Mouse (Mus musculus) midbrain, embryonic 12.5 days (tissue): ENCODE measurements around the gene 2610021A01Rik. TPM values are rescaled to one million over a fixed set of nuclear protein-coding genes. Genes with fewer than 3 reads are reported as not detected.
"Not testable (repeated sequence)": the region's sequence is repeated elsewhere in the genome, so short reads cannot be mapped to it uniquely, and the experiment has no call there.

Experiments
- ATAC-seq: fragments of 200-750 bp; cut with Nextera tagmentation; 2 replicates; pipeline ENCODE4 v1.8.0; 2017; ENCODE audit warnings: low read depth, moderate TSS enrichment, moderate library complexity; ENCODE audit not compliant: low FRiP score
- H3K27ac ChIP-seq: fragments of 300-500 bp; sonication (generic); replicated peaks from 2 replicates; pipeline ENCODE4 v1.5.1; 2016; ENCODE audit warnings: mild to moderate bottlenecking
- H3K27me3 ChIP-seq: fragments of 300-500 bp; sonication (generic); 2 replicates; pipeline ENCODE4 v1.6.1; 2016; ENCODE audit warnings: mild to moderate bottlenecking
- H3K36me3 ChIP-seq: fragments of 300-500 bp; sonication (generic); 2 replicates; pipeline ENCODE4 v1.6.1; 2016
- H3K4me1 ChIP-seq: fragments of 300-500 bp; sonication (generic); 2 replicates; pipeline ENCODE4 v1.6.1; 2016
- H3K4me2 ChIP-seq: fragments of 300-500 bp; sonication (generic); replicated peaks from 2 replicates; pipeline ENCODE4 v1.6.1; 2016; ENCODE audit warnings: mild to moderate bottlenecking, moderate library complexity
- H3K4me3 ChIP-seq: fragments of 300-500 bp; sonication (generic); 2 replicates; pipeline ENCODE4 v1.5.1; 2016; ENCODE audit warnings: mild to moderate bottlenecking
- H3K9ac ChIP-seq: fragments of 300-500 bp; sonication (generic); replicated peaks from 2 replicates; pipeline ENCODE4 v1.6.1; 2016; ENCODE audit warnings: mild to moderate bottlenecking, moderate library complexity
- H3K9me3 ChIP-seq: fragments of 300-500 bp; sonication (generic); 2 replicates; pipeline ENCODE4 v1.6.1; 2016; ENCODE audit warnings: mild to moderate bottlenecking
- WGBS: fragments of 180-500 bp; shearing (Covaris S2); methylation state at CpG from one replicate; pipeline ENCODE4 v1.1.7; 2016; 5-methylcytosine and 5-hydroxymethylcytosine counted together
- polyA plus RNA-seq: library from polyadenylated mRNA; unstranded; fragments of >200 nt; fragmentation: Nextera tagmentation; extraction: Ambion mirVana; gene quantifications from 2 replicates; pipeline ENCODE4 v1.2.1, GENCODE M21; 2016

The 2610021A01Rik gene
- polyA plus RNA-seq: 16.8 and 20.6 TPM in 2 replicates

GRCm38 (mm10) chr7:41599034-41599813 is at the start of gene 2610021A01Rik:
2610021A01Rik (plus strand) TSS chr7:41599230.
- H3K4me2 ChIP-seq: peak within 1 kb of the TSS; percentile 69
- H3K4me1 ChIP-seq: peaks cover 5% of the 10 kb centered on the region; the same call in 1 of the 2 replicates
- H3K9me3 ChIP-seq: no peaks in the 10 kb centered on the region
- H3K27me3 ChIP-seq: no peaks in the 10 kb centered on the region
- H3K9ac ChIP-seq: peak within 1 kb of the TSS; percentile 66
- H3K36me3 ChIP-seq: no peaks in the 10 kb centered on the region
- peak within 1 kb of the TSS; percentile 62 for H3K4me3 ChIP-seq
- ATAC-seq: peak; percentile 98
- under 1% methylated on average over 41 of the region's 41 CpGs for WGBS
- H3K27ac ChIP-seq: no peak within 1 kb of the TSS

- Histone ChIP-seq H3K4me1 (no peaks in the 10 kb centered on the region), H3K27me3 (no peaks in the 10 kb centered on the region), H3K9me3 (peaks cover 26% of the 10 kb centered on the region), H3K36me3 (no peaks in the 10 kb centered on the region), H3K4me3 (no peak overlapping the region), H3K4me2 (no peak overlapping the region), H3K27ac (no peak overlapping the region), H3K9ac (no peak overlapping the region)
- no peak for ATAC-seq
- WGBS: 78% methylated on average over 8 of the region's 8 CpGs
Observed at GRCm38 (mm10) chr7:41560681-41561080, 38.3 kb upstream of the 2610021A01Rik start.

- H3K4me3 ChIP-seq, H3K27me3 ChIP-seq, H3K4me1 ChIP-seq, H3K9ac ChIP-seq, H3K4me2 ChIP-seq, H3K27ac ChIP-seq, ATAC-seq, H3K36me3 ChIP-seq: not testable (repeated sequence)
- 90% methylated on average over 6 of the region's 6 CpGs for WGBS
- peaks cover 21% of the 10 kb centered on the region for H3K9me3 ChIP-seq
Observed at GRCm38 (mm10) chr7:41573562-41573961, 25.5 kb upstream of the 2610021A01Rik start, which contains the start of gene Gm6871. Gm6871 (minus strand) TSS chr7:41573662.

- no peak overlapping the region for H3K27ac ChIP-seq
- no peak for ATAC-seq
- H3K9me3 ChIP-seq: peaks cover 11% of the 10 kb centered on the region
- no peak overlapping the region for H3K4me2 ChIP-seq
- no peaks in the 10 kb centered on the region for H3K36me3 ChIP-seq
- no peaks in the 10 kb centered on the region for H3K4me1 ChIP-seq
- 96% methylated on average over 2 of the region's 2 CpGs for WGBS
- H3K9ac ChIP-seq: no peak overlapping the region
- no peaks in the 10 kb centered on the region for H3K27me3 ChIP-seq
- no peak overlapping the region for H3K4me3 ChIP-seq
Observed at GRCm38 (mm10) chr7:41577956-41578355, 21.1 kb upstream of the 2610021A01Rik start.

GRCm38 (mm10) chr7:41582028-41582427 is 17.0 kb upstream of the 2610021A01Rik start:
- H3K36me3 ChIP-seq: no peaks in the 10 kb centered on the region
- no peak overlapping the region for H3K4me3 ChIP-seq
- H3K4me2 ChIP-seq: no peak overlapping the region
- H3K4me1 ChIP-seq: no peaks in the 10 kb centered on the region
- no peaks in the 10 kb centered on the region for H3K27me3 ChIP-seq
- peaks cover 23% of the 10 kb centered on the region for H3K9me3 ChIP-seq
- no peak overlapping the region for H3K27ac ChIP-seq
- H3K9ac ChIP-seq: no peak overlapping the region
- ATAC-seq: no peak

- not testable (repeated sequence) for H3K4me3 ChIP-seq, H3K27me3 ChIP-seq, H3K4me2 ChIP-seq, ATAC-seq, H3K4me1 ChIP-seq, H3K9ac ChIP-seq, H3K36me3 ChIP-seq, H3K27ac ChIP-seq
- H3K9me3 ChIP-seq: peaks cover 19% of the 10 kb centered on the region
Observed at GRCm38 (mm10) chr7:41587831-41588230, 11.2 kb upstream of the 2610021A01Rik start.

- H3K4me3 ChIP-seq: peak overlapping the region; percentile 62
- H3K27ac ChIP-seq: no peak overlapping the region
Observed at GRCm38 (mm10) chr7:41598615-41599014, 415 bp upstream of the 2610021A01Rik start.

GRCm38 (mm10) chr7:41599932-41600548 is 1.0 kb downstream of the 2610021A01Rik start:
- no peak for ATAC-seq
- no peaks in the 10 kb centered on the region for H3K27me3 ChIP-seq
- H3K9me3 ChIP-seq: no peaks in the 10 kb centered on the region
- 23% methylated on average over 3 of the region's 3 CpGs for WGBS
- peak overlapping the region; percentile 69 for H3K4me2 ChIP-seq
- peaks cover 4% of the 10 kb centered on the region; the same call in 1 of the 2 replicates for H3K36me3 ChIP-seq
- H3K4me1 ChIP-seq: peaks cover 5% of the 10 kb centered on the region; the same call in 1 of the 2 replicates
- H3K9ac ChIP-seq: peak overlapping the region; percentile 66
- no peak overlapping the region for H3K27ac ChIP-seq
- peak overlapping the region; percentile 62 for H3K4me3 ChIP-seq

More at GRCm38 (mm10) chr7:41598615-41599014, 415 bp upstream of the 2610021A01Rik start:
- 52% methylated on average over 5 of the region's 5 CpGs for WGBS
- Histone ChIP-seq H3K4me1 (peaks cover 5% of the 10 kb centered on the region; the same call in 1 of the 2 replicates), H3K27me3 (no peaks in the 10 kb centered on the region), H3K4me2 (peak overlapping the region; percentile 69), H3K36me3 (no peaks in the 10 kb centered on the region), H3K9ac (no peak overlapping the region), H3K9me3 (no peaks in the 10 kb centered on the region)
- peak; percentile 58 for ATAC-seq

- ATAC-seq: no peak
- H3K4me2 ChIP-seq: no peak overlapping the region
- H3K27me3 ChIP-seq: no peaks in the 10 kb centered on the region
- H3K9me3 ChIP-seq: no peaks in the 10 kb centered on the region
- no peak overlapping the region for H3K4me3 ChIP-seq
- WGBS: 85% methylated on average over 3 of the region's 3 CpGs
- no peaks in the 10 kb centered on the region for H3K4me1 ChIP-seq
- peaks cover 41% of the 10 kb centered on the region for H3K36me3 ChIP-seq
- no peak overlapping the region for H3K9ac ChIP-seq
- H3K27ac ChIP-seq: no peak overlapping the region
Observed at GRCm38 (mm10) chr7:41611654-41612053, 12.6 kb downstream of the 2610021A01Rik start.

GRCm38 (mm10) chr7:41616241-41616640 is 17.2 kb downstream of the 2610021A01Rik start:
- peaks cover 46% of the 10 kb centered on the region for H3K36me3 ChIP-seq
- not testable (repeated sequence) for H3K4me2 ChIP-seq, H3K9me3 ChIP-seq, H3K4me1 ChIP-seq, ATAC-seq, H3K27me3 ChIP-seq, H3K27ac ChIP-seq, H3K4me3 ChIP-seq, H3K9ac ChIP-seq
- WGBS: 92% methylated on average over 1 of the region's 1 CpGs

GRCm38 (mm10) chr7:41632409-41633220 is 33.6 kb downstream of the 2610021A01Rik start, which contains the start of gene Zfp788:
Zfp788 (plus strand) TSS chr7:41633203.
- ATAC-seq: peak; percentile 96
- Histone ChIP-seq H3K4me3 (peak within 1 kb of the TSS; percentile 62), H3K9me3 (peaks cover 19% of the 10 kb centered on the region), H3K27me3 (no peaks in the 10 kb centered on the region), H3K27ac (peak within 1 kb of the TSS; percentile 94), H3K4me2 (peak within 1 kb of the TSS; percentile 66), H3K36me3 (peaks cover 29% of the 10 kb centered on the region), H3K9ac (peak within 1 kb of the TSS; percentile 55), H3K4me1 (peaks cover 4% of the 10 kb centered on the region)
- 3% methylated on average over 27 of the region's 27 CpGs for WGBS
